Mouse (Mus musculus) erythroblast, adult 5-6 weeks (primary cell): ENCODE results near the gene Cpz. TPM values are rescaled to one million over a fixed set of nuclear protein-coding genes. Genes with fewer than 3 reads are reported as not detected.

Source experiments
- ATAC-seq: replicated peaks from 2 replicates; pipeline ENCODE4 v1.8.0; 2016; ENCODE audit warnings: moderate number of reproducible peaks, mild to moderate bottlenecking, moderate TSS enrichment, inconsistent platforms; ENCODE audit not compliant: poor library complexity, low FRiP score, severe bottlenecking
- total RNA-seq, 2 experiments: library from RNA; stranded (forward) in 1 of 2; stranded (reverse) in 1 of 2; fragments of 150-400 nt in 1 of 2; fragments of 200-764, 138-1000 nt in 1 of 2; gene quantifications; 2 replicates each; pipeline versions ENCODE4 v1.2.3 to v1.2.4; 2015 to 2017; ENCODE audit warnings: low replicate concordance in 2 of 2

Cpz gene
- total RNA-seq, 2 experiments from 2014 or later: not detected

- no peak for ATAC-seq
Measured at GRCm38 (mm10) chr5:35536271-35536670, 10.8 kb upstream of the Cpz start.

DNA sequence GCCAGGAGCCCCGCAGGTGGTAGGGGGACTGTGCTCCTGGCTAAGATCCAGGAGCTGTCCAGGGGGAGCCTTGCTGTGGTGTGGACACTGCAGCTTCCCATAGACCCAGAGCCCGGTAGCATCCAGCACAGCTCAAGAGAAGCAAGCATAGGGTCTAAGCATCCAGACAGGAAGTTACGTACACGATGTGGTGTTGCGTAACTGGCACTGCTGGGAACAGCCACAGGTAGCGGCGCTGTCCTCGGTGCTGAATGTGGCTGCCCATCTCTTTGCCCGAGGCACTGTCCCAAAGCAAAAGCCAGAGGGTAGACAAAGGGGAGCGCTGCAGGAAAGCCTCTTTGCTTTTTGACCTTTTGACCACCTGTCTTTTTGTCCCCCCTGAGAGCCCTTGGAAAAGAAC, 6.1 kb upstream of the Cpz start:
- ATAC-seq: no peak

DNA sequence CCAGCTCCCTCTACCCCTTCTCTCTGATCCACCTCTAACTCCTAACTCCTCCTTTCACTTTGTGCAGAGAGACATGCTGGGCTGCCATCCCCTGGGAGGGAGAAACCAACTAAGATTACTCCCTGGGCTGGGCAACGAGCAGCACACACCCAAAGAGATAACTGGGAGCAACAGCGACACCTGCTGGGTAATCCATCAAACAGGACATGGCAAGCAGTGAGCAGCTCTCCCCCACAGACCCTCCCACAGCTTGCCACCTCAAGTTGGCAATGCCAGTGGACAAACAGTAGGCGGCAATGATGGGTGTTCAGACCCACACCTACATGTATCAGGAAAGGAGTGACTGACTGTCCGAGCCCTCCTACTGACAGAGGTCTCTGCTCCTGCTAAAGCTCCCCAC, 4.9 kb upstream of the Cpz start:
- ATAC-seq: peak; percentile 76

- ATAC-seq: no peak
Measured at GRCm38 (mm10) chr5:35524381-35524780, 1.1 kb downstream of the Cpz start.

DNA sequence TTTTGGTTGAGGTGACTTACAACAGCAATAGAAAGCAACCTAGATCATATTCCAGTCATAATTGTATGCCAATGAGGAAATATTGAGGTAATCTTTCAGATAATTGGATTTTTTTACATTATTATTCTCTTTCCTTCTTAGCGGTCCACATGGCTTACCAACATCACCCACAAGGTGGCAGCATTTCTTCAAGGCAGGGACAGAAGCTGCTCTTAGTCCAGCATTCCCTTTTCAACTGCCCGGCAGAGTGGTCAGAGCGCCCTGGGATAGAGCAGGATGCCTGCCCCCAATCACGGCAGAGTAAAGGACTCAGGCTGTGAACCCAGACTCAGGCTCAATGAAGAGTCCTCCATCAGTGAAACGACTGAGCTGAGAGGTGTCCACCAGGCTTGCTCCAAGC, 1.8 kb downstream of the Cpz start:
- no peak for ATAC-seq

DNA sequence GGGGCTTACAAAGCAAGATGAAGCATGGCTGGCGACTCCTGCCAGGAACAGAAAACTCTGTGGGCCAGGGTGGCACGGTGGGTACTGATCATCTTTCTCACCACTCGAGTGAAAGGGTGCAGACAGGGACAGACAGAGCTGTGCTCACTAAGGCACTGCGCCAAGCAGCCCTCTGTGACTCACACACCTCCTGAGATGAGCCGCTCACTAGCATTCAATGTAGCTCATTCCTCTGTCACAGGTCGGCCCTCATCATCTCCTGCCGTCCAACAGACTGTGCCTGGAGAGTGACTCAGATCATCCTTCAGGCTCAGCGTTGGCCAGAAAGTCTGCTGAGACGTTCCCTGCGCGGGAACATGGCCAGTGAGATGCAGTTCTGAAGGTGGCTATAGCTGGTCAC, 8.7 kb downstream of the Cpz start:
- no peak for ATAC-seq

DNA sequence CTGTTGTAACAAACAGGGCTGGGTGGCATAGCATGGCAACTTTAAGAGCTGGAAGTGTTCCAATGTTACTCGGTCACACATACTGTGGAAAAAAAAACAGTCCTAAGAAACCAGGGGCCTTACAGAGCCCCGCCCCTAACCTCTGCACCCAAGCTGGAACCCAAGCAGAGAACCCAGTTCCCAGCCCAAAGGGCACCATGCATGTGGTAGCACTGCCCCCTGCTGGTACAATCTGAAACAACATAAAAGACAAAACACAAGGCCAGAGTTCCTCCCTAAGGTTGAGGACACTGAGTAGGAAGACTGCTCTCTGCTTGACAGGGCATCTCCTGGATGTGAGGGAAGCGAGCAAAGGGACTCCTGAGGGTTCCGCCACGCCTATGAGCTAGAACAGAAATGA, 14.9 kb downstream of the Cpz start:
- 0 out of 2 replicates have a peak, but pooled peaks have one; percentile 54 for ATAC-seq

- ATAC-seq: no peak
Measured at GRCm38 (mm10) chr5:35505016-35505415, 20.5 kb downstream of the Cpz start.

- ATAC-seq: no peak
Measured at GRCm38 (mm10) chr5:35497344-35497743, 28.2 kb downstream of the Cpz start.

- no peak for ATAC-seq
Measured at GRCm38 (mm10) chr5:35495989-35496388, 29.5 kb downstream of the Cpz start.

GRCm38 (mm10) chr5:35494773-35495390, 30.6 kb downstream of the Cpz start:
- no peak for ATAC-seq

DNA sequence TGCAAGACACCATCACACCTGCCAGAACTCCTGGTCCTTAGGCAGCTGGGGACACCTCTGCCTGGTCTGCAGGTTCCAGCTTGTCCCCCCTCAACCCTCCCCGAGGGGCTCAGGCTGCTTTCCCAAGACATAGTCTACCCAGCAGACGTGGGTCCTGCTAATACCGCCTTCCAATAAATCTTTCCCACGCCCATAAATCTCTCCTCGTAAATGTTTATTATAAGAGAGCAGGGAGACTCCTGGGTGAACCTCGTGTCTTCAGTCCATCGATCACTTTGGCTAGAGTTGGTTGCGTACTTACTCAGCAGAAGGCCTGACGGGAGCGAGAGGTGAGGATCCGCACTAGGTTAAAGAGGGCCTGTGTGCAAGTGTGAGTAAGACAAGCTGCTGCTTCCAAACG, 31.7 kb downstream of the Cpz start:
- ATAC-seq: no peak

DNA sequence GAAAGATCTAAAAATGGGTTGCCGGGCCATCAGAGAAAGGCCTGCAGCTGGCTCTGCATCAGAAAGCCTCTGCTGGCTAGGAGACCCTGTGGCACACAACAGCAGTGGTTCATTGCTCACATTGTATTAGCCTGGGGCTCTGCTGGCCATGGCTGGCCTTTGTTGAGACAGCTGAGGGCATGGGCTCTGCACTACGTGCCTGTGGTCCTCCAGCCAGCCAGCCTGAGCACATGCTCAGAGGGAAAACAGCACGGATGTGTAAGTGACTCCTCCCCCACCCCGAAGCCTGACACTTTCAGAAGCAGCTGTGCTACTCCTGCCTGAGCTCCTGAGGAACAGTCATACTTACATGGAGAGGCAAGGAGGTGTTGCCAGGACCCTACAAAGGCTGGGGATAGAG, 46.0 kb downstream of the Cpz start:
- no peak for ATAC-seq

DNA sequence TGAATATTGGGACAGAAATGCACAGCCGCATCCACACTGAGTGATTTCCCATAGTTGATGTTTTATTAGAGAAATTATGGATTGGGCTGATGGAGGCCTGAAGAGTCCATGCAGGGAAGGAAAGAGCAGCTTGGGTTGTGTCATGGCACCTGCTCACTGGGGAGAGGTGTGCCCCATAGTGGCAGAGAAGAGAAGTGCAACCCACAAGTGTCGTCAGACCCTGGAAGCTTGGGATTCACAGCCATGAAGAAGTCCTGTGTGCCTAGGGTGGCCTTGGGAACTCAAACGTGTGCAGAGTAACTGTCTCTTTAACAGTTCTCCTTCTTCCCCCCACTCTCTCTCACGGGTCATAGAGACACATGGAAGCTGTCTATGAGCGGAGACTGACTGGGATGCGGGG, 50.3 kb downstream of the Cpz start:
- ATAC-seq: no peak

GRCm38 (mm10) chr5:35470885-35471528, 54.5 kb downstream of the Cpz start:
- no peak for ATAC-seq

GRCm38 (mm10) chr5:35465966-35466635, 59.4 kb downstream of the Cpz start:
- ATAC-seq: no peak

GRCm38 (mm10) chr5:35462081-35462480, 63.4 kb downstream of the Cpz start:
- no peak for ATAC-seq

GRCm38 (mm10) chr5:35459760-35460159, 65.7 kb downstream of the Cpz start:
- no peak for ATAC-seq

GRCm38 (mm10) chr5:35458267-35458666, 67.2 kb downstream of the Cpz start:
- no peak for ATAC-seq

- no peak for ATAC-seq
Measured at GRCm38 (mm10) chr5:35457364-35457763, 68.1 kb downstream of the Cpz start.

- ATAC-seq: no peak
Measured at GRCm38 (mm10) chr5:35454187-35454800, 71.2 kb downstream of the Cpz start.
